Mouse (Mus musculus) adrenal gland, postnatal 4 days (tissue): ENCODE results near the gene Bcan. TPM values are rescaled to one million over a fixed set of nuclear protein-coding genes. Genes with fewer than 3 reads are reported as not detected.

Source experiments
- DNase-seq, 2 experiments: peaks; one replicate each; pipeline ENCODE4 v3.0.0; 2021 to 2022; ENCODE audit warnings: low spot score in 2 of 2, mixed read lengths in 2 of 2
- total RNA-seq, 2 experiments: library from RNA; stranded (reverse); gene quantifications; 2 replicates each; pipeline ENCODE4 v1.2.3; 2021

Bcan gene
- total RNA-seq, 2 experiments from 2014 or later = 29.2 to 30.6 TPM

DNA sequence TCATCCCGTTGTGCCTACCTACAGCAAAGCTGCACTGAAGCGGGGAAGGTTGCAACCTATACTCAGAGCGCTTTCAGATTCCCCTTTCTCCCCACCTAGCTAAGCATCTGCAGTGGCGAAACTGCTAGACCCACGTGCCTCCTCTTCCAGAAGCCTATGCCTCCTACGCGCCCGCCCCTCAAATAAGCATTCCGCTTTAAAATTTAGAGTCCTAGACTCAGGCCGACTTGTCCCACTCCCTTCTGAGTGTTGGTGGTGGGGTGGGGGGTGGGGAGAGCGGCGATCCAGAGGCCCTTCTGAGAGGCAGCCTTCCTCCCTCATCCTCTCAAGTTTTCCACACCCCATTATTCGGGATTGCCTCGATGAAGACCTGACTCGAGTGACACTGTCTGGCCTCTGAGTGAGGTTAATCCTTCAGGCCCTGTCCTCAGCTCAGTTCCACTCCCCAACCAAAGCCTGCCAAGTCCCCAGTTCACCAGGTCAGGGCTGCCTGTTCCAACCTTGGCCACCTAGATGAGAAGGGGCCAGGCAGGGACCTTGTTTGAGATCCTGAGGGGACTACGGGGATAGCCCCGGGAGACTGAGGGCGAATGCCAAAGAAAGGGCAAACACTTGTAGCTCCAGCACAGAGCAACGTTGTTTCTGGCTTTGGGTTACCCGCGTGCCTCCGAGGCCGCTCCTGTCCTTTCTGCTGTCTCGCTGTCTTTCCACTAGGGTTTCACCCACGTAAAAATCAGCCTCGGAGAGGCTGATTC, 52.8 kb downstream of the Bcan start:
- no peak for DNase-seq

DNA sequence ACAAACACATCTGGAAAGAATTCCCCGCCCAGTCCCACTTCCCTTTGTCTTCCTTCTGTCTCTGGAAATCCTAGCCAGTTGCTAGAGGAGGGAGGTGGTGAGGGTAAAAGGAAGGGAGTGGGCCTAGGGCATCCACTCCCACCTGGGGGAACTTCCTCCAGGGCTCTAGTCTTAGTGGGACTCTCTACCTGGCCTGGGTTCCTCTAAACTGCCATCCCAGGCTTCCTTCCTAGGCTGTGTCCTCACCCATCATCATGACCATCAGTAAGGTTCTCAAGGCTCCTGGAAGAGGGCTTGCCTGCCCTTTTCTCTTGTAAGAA, 53.5 kb downstream of the Bcan start:
- no peak for DNase-seq

DNA sequence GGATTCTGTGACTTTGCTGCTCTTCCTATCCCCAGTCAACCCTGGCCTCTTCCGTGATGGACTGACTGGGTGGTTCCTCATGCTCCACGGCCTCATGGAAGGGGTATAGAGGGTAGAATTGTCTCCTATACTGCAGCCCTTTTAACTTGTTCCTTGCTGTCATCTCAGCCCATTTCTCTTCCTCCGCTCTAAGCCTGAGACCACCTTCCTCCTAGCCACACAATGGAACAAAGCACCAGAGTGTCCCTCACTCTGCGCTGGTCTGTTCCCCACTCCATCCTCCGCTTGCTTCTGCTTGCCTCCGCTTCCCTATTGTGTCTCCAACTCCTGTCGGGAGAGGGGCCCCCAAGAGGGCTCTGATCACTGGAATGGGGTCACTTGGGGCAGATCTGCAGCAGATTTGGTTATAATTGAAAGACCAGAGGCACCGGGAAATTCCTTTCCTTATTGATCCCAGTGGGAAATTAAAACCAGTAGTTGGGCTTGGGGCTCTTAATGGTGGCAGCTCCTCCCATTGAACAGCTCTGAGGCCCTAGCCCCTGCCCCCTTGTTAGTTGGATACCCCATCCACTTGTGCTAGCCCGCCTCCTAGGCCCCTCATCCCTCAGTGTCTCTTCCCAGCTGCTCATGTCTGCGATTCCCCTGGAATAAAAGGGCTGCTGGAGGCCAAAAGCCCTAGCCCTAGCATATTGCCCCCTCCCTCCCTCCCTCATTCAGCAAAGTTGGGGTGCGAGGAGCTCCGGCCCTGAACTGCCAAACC, 54.1 kb downstream of the Bcan start:
- DNase-seq = no peak

DNA sequence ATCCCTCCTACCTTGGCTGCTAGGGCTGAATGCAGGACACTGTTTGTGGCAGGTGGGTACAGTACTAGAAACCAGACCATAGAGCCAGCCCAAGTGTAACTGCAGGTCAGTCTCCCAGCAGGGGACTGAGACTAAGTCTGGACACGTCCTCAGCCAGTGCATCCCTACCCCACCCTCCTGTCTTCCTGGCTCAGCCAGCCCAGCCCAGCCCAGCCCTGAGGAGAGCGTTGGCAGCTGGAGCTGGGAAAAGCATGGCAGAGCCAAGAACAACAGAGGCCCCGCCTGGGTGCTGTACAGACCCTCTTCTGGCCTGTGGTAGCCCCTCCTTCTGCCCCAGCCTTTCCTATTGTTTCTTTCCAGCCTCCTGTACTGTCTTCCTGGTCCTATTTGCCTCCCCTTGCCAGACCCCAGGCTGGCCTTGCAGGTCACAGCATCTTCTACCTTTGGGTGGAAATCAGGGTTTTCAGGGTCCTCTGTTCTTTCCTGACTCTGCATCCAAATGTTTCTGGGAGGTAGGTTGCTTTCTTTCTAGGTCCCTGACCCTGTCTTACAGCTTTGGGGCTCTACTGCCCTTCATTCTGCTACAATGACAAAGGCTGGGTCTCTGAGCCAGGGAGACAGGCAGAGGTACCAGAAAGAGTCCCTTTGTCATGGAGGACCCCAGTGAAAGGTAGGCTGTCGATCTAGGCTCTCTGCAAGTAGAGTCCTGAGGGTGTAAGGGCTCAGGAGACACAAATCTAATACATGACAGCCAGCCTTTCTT, 55.0 kb downstream of the Bcan start:
- DNase-seq = no peak

DNA sequence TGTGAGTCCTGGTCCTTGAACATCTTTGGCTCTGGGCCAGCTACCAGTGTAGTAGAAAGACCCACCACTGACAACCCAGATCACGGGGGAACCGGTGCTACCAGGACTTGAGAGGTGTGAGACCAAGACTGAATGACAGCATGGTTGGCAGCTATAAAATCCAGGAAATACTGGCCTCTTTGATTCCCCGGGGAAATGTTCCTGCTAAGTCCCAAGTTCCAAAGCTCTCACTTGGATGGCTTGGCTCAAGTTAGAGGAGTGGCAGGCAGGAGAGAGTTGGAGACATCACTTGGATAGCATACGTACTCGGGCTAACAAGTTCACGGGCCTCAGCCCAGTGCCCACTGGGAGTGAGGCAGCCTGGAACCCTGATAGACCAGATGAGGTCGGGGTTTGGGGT, 56.4 kb downstream of the Bcan start:
- DNase-seq = no peak

DNA sequence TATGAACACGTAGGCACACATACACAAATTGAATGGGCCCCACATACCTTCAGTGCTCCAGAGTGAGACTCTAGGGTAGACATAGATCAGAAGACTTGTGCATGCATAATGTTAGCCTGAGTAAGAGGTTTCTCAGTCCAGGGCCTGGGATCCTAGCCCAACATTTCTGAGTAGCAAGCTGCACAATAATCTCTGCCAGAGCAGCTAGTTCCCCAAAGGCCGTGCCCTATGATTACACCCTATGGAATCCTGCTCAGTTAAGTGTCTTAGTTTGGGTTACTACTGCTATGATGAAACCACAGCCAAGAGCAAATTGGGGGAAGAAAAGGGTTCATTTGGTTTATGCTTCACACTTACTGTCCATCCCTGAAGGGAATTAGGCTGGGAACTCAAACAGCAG, 57.6 kb downstream of the Bcan start:
- DNase-seq = no peak

DNA sequence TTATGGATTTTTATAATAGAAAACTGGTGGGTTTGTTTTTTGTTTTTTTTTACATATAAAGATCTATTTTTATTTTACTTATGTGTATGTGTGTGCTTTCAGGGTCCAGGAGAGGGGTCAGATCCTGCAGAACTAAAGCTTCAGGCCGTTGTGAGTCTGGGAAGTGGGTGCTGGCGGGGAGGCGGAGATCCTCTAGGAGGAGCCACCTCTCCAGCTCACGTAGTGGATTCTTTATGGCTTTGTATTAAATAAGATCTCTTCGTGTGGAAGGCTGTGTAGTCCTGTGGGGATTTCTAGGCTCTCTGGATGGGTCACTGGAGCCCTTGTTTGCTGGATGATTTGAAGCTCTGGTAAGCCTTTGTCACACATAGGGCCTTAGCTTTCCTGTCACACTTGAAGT, 59.4 kb downstream of the Bcan start:
- DNase-seq = no peak

Other genes with a start within 250 kb of the Bcan start
- 10 to 100 TPM; 14.6 to 26.4 TPM for gene Ntrk1, start 205.1 kb downstream of the Bcan start, total RNA-seq
- 1 to 10 TPM; 2.1 to 5.8 TPM for gene Insrr, start 203.3 kb downstream of the Bcan start, total RNA-seq
- 10 to 100 TPM; 40.3 to 42.5 TPM for gene Pear1, start 175.9 kb downstream of the Bcan start, total RNA-seq
- under 1 TPM; 0.25 to 0.51 TPM for gene Sh2d2a, start 153.5 kb downstream of the Bcan start, total RNA-seq
- gene Prcc, start 114.6 kb downstream of the Bcan start, total RNA-seq = 10 to 100 TPM; 67.0 to 74.2 TPM
- 100 to 1,000 TPM; 205 to 213 TPM for gene Hdgf, start 93.9 kb downstream of the Bcan start, total RNA-seq
- gene Mrpl24, start 80.7 kb downstream of the Bcan start, total RNA-seq = 100 to 1,000 TPM; 135 to 138 TPM
- 10 to 100 TPM; 31.0 to 33.5 TPM for gene Isg20l2, start 69.9 kb downstream of the Bcan start, total RNA-seq
- gene Rrnad1, start 69.5 kb downstream of the Bcan start, total RNA-seq = 10 to 100 TPM; 21.9 to 24.9 TPM
- gene Crabp2, start 51.6 kb downstream of the Bcan start, total RNA-seq = 1 to 10 TPM; 1.7 to 2.0 TPM
- 10 to 100 TPM; 16.2 to 24.3 TPM for gene Nes, start 29.2 kb downstream of the Bcan start, total RNA-seq
- not detected for gene Hapln2, start 27.4 kb upstream of the Bcan start, total RNA-seq
- gene Gpatch4, start 42.9 kb upstream of the Bcan start, total RNA-seq = 10 to 100 TPM; 15.4 to 16.1 TPM
- 100 to 1,000 TPM; 124 to 126 TPM for gene Naxe, start 58.3 kb upstream of the Bcan start, total RNA-seq
- gene Ttc24, start 78.1 kb upstream of the Bcan start, total RNA-seq = not detected
- gene Iqgap3, start 81.7 kb upstream of the Bcan start, total RNA-seq = 10 to 100 TPM; 17.2 to 18.8 TPM
- gene Mef2d, start 142.1 kb upstream of the Bcan start, total RNA-seq = 10 to 100 TPM; 90.0 to 92.1 TPM